Mouse (Mus musculus): ENCODE data around the gene Cd3g.
A peak's percentile ranks its signal among the peaks of the same experiment; 100 is the strongest.

Cd3g gene

DNA sequence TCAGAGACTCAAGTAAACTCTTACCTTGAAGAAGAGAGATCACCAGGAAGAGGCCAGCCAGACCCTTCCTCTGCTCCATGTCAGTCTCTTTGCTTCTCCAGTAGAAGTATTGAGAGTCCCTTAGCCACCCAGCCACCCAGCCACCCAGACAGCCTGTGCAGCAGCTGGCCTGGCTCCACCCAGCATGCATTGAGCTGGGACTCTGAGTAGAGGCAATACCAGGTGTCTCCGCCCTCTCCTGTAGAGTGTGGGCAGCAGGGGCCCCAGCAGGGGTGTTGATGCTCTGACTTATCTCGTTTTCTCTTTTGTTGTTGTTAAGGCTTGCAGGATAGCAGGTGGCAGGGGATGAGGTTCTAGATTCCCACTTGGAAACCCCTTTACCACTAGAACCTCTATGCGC lies at the start of gene Cd3g:
Gene Cd3g (minus strand): TSS at position 190 of the 400 bp plus-strand sequence.
- no peak for DNase-seq (ENCODE audit: low spot score)

DNA sequence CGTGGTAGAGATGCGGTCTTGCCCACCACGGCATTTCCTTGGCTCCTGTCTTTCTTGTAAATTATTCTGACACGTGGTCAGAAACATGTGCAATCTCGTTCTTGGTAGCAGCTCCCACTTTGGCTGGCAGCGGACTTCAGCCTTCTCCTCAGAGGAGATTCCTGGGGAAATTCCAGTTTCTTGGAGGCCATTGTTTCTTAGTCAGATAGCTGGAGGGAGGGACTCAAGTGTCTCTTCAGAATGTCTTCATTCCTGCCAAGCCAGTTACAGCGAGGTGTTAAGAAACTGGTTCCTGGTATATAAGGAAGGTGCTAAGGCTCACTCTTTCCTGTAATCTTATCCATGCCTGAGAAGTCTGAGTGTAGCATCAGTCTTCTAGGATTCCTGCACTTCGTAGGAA lies 47.1 kb upstream of the Cd3g start:
- no peak for DNase-seq (ENCODE audit: low spot score)

GRCm38 (mm10) chr9:45024187-45024586 lies 44.0 kb upstream of the Cd3g start:
- DNase-seq (ENCODE audit: low spot score), result no peak

DNA sequence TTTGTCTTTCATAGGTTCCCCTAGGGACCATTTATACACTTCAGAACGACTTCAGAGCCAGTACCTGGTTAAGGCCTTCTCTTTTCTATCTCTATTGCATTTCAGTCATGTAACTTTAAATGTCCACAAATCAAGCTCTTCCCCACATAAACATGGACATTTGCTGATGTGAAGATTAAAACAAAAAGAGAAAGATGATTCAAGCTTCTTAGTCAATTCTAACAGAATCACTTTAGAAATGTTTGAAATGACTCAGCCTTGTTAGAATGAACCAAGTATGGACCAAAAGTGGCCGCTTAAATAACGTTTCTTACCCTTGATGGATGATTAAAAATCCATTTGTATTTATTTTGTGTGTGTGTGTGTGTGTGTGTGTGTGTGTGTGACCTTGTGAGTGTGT lies 43.4 kb upstream of the Cd3g start:
- no peak for DNase-seq (ENCODE audit: low spot score)

DNA sequence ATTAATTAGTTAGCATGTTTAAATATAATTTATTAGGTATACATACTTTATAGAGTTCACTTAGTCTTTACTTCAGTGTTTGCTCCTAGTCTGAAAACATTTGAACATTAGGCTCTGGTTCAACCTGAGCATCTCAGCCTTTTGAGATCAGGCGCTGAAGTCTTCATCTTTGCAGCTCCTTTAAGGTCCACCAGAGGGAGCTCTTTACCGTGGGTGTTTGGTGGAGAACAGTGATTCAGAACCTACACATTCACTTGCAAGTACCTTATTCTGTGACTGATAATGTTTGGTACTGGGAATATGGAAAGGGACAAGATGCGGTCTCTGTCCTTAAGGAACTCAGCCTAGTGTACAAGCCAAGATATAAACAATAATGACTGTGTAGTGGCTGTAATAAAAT lies 42.6 kb upstream of the Cd3g start:
- peak; percentile 45 for DNase-seq (ENCODE audit: low spot score)

DNA sequence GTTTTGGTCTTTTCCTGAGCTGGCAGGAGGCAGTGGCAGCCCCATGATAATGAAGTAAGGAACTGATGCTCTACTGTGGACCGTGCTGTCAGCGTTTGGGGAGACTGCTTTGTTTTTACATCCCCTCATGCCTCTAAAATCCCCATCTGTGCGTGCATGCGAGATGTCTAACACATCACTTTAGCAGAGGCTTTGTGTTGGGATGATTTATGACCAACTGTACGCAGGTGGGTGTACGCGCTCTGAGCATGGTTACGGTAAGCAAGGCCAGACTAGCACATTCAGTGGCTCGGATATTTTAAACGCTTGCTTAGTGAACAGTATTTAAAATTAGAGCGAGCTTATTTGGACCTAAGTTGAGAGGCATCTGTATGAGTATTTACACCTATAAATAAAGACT lies 37.8 kb upstream of the Cd3g start:
- no peak for DNase-seq (ENCODE audit: low spot score)

DNA sequence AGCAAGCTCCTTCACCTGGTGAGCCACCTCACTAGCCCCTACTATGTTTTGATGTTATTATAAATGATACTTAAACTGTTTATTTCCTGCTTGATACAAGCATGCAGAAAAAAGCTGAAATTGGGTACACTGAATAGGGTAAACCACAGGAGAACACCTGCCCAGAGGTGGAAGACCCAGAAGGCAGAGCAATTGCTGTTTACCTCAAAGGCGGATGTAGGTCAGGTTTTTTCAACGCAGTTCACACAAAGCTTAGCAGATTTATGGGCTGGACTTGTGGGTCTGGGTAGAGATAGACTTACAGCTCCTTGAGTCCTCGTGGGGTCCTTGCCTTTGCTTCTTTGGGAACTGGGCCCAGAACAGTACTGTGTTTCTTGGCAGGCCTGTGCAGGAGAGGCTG lies 35.6 kb upstream of the Cd3g start:
- DNase-seq (ENCODE audit: low spot score), result no peak

GRCm38 (mm10) chr9:45014879-45015278 lies 34.6 kb upstream of the Cd3g start:
- DNase-seq (ENCODE audit: low spot score), result no peak

DNA sequence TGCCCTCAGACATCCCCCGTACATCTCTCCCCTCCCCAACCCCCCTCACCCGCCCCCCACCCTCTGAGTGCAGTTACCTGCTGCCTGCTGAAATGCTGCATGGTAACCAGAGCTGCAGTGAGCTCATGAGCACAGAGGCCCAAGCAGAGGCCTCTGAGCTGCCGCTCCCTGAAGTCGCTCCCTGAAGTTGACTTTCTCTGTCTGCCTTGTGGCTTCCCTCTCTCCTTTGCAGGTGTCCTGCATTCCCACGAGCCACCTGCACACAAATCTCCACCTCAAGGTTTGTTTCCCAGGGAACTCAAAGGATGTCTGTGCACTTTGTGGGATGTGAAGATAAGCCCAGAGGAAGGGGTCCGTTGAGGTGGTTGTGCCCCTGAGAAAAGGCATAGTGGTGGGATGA lies 31.1 kb upstream of the Cd3g start:
- no peak for DNase-seq (ENCODE audit: low spot score)

DNA sequence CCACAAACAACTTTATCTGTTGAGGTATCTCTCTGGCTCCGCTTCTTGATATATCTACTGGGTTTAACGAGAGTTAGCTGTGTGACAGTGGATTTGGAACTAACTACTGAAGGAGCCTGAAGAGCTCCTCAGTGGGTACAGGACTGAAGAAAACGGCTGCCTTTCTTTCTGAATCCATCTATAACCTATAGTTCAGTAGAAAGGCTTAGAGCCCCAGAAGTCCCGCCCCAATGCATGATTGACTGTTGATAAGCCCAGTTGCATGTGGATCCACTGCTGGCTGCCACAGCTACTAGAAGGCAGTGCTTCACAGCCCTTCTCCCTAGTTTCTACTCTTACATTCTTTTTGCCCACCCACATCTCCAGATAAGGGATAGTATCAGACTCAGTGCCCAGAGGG lies 30.2 kb upstream of the Cd3g start:
- no peak for DNase-seq (ENCODE audit: low spot score)

DNA sequence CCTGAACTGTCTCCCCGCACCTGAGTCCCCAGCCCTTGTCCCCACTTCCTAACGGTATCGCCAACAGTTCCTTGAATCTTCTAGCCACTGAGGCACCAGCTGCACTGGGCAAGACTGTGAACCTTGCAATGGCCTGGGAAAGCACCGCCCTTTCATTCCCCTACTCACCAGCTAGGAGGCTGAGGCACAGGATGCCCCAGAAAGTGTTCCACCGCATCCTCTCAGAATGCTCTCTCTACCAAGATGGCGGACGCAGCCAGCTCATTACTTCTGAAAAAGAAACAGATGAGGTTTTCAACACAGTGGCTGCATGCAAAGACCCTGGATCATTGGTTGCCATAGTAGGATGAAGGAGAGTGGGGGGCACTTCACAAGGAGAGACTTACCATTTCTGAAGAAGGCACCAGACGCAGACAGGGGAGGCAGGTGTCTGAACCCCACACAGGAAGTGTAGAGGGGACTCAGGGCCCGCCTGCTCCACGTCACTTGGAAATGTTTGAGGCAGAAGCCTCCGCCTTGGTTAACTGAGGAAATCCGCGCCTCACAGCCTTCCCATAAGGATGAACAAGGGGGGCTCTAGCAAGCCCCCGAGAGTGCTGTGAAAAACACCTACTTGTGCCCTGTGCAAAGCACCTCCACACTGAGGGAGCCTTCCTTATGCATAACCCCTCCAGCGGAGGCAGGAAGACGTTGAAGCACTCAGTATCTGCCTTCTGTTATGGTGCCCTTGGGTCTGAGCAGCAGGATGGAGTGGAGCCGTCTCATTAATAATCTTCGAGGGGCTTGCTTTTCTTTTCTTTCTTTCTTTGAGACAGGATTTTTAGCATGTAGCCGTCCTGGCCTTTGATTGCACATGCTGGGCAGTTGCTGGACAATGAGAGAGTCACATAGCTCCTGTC lies 29.2 kb upstream of the Cd3g start, which contains the start of gene Cd3e:
Gene Cd3e (minus strand): TSS at position 448 of the 899 bp plus-strand sequence.
- no peak for DNase-seq (ENCODE audit: low spot score)

DNA sequence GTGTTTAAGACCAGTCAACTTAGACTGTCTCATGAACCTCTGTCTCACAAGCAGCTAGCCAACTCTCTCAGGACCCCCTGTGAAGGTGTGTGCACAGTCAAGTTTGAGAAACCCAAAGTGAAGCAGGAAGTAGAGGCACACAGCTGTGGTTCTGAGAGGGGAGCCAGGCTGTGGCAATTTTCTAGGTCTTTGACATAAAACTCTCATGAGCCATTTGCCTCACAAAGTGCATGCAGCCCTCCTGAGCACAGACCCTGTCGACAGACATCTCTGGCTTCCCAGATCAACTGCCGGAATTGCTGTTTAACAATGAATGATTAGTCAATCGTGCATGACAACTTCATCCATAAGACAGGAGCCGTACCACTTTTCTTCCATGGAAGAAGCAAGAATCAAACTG lies 28.1 kb upstream of the Cd3g start:
- no peak for DNase-seq (ENCODE audit: low spot score)

DNA sequence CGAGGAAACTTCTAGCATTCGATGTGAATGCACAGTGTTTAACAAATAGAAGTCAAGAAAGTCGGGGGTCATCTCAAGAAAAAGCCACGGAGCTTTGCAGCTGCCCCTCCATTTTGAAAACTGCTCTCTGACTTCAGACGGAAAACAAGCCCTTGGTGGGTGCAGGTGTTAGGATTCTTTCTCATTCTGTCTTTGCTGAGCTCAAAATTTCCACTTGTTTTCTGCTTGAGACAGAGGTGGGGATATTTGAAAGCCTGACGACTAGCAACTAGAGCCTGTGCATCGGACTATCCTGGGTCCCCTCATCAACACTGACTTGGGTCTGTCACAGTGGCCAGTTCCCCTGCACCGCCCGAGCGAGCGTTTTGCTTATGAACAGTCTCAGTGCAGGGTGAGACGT lies 27.2 kb upstream of the Cd3g start:
- no peak for DNase-seq (ENCODE audit: low spot score)

- DNase-seq (ENCODE audit: low spot score), result no peak
Measured at GRCm38 (mm10) chr9:45000249-45000648, 20.0 kb upstream of the Cd3g start.

DNA sequence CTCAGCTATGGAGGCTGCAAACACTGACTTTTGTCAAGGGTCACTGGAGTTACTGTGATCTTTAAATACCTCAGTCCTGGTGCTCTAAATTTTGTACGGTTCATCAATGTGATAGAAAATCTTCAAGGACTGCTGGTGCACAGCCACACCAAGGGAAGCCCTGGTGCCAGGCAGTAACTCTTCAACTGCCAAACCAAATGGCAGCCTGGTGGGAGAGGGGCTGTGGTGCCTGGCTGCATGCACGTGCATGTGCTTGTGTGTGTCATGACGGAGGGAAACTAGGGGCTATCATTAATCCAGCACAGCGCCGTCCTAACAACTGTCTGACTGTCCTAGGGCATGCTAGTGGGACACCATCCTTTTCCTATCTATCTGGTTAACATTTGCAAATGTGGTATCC lies 19.5 kb upstream of the Cd3g start:
- no peak for DNase-seq (ENCODE audit: low spot score)

- DNase-seq (ENCODE audit: low spot score), result peak; percentile 5
Measured at GRCm38 (mm10) chr9:44999171-44999570, 18.9 kb upstream of the Cd3g start.

GRCm38 (mm10) chr9:44998138-44998537 lies 17.9 kb upstream of the Cd3g start:
- DNase-seq (ENCODE audit: low spot score), result no peak

DNA sequence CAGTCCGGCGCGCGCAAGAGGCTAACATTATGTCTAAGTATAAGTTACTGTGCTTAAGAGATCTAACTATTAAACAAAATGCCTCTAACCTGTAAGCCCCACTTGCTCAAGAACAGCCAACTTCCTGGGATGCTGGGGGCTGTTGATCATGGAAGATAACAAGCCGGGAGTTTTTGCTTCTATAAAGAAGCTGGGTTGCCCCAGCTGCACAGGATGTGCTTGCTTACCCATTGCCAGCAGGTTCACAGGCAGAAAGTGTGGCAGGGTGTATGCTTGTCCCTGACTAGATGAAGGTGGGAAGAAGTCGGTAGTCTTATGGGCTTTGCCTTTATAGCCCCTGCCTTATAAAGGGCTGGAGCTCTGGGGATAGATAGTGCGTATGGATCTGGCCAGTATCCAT lies 16.4 kb upstream of the Cd3g start:
- no peak for DNase-seq (ENCODE audit: low spot score)

DNA sequence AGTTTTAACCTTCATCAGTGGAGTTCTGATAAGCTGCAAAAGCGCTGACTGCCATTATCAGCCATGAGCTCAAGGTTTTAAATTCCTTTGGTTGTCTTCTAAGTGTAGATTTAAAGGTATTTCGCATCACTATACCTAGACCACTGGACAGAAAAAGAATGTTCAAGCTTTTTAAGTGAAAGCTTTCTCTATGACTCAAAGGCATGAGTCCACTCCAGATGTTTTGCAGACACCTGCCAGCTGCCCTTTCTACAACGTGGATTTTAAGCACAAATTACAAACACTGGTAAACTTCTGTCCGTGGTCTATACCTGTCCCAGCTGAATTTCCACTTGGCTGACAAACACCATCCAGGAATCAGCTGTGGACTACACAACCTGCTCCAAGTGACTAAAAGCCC lies 14.7 kb upstream of the Cd3g start:
- DNase-seq (ENCODE audit: low spot score), result no peak

DNA sequence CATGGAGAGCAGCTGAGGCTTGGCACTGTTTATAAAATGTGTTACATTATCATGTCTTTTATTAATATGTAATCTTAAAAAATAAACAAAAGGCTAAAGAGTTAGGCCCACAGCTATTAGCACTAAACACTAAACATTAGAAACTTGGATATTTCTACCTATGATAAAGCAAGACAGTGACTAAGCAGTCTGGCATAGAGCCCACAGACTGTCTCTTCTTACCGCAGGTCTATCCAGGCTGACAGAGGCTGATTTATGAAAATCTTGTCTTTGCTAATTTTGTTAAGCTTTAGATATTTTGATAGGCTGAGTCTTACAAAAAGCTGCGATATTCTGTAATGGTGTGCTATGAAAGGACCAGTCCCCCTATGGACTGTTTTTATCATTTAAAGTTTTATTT lies 13.0 kb upstream of the Cd3g start:
- no peak for DNase-seq (ENCODE audit: low spot score)

GRCm38 (mm10) chr9:44992271-44992670 lies 12.0 kb upstream of the Cd3g start:
- DNase-seq (ENCODE audit: low spot score), result no peak

- no peak for DNase-seq (ENCODE audit: low spot score)
Measured at GRCm38 (mm10) chr9:44991821-44992220, 11.6 kb upstream of the Cd3g start.

- no peak for DNase-seq (ENCODE audit: low spot score)
Measured at GRCm38 (mm10) chr9:44986976-44987375, 6.7 kb upstream of the Cd3g start.

- DNase-seq (ENCODE audit: low spot score), result no peak
Measured at GRCm38 (mm10) chr9:44986242-44986781, 6.1 kb upstream of the Cd3g start.

Data from yolk sac, embryonic 10.5 days (tissue).